Mouse (Mus musculus) thymus, postnatal 14 days (tissue): Measurements from ENCODE around the gene A4galt.
"Not testable (repeated sequence)": the region's sequence is repeated elsewhere in the genome, so short reads cannot be mapped to it uniquely, and the experiment has no call there.

Source experiments
- DNase-seq: peaks from one replicate; pipeline ENCODE4 v3.0.0; 2021

Gene A4galt

GRCm38 (mm10) chr15:83251176-83252004 lies at the start of gene A4galt:
TSS of gene A4galt (minus strand) at chr15:83251774.
- no peak for DNase-seq

- no peak for DNase-seq
Observed at GRCm38 (mm10) chr15:83299916-83300582, 48.5 kb upstream of the A4galt start.

GRCm38 (mm10) chr15:83299450-83299849 lies 47.9 kb upstream of the A4galt start:
- DNase-seq: no peak

GRCm38 (mm10) chr15:83298810-83299209 lies 47.2 kb upstream of the A4galt start:
- no peak for DNase-seq

- DNase-seq: no peak
Observed at GRCm38 (mm10) chr15:83298313-83298712, 46.7 kb upstream of the A4galt start.

GRCm38 (mm10) chr15:83296771-83297311 lies 45.3 kb upstream of the A4galt start:
- DNase-seq: peak; percentile 24

- no peak for DNase-seq
Observed at GRCm38 (mm10) chr15:83296050-83296449, 44.5 kb upstream of the A4galt start.

- DNase-seq: no peak
Observed at GRCm38 (mm10) chr15:83294954-83295353, 43.4 kb upstream of the A4galt start.

- DNase-seq: no peak
Observed at GRCm38 (mm10) chr15:83293706-83294645, 42.4 kb upstream of the A4galt start.

GRCm38 (mm10) chr15:83293144-83293543 lies 41.6 kb upstream of the A4galt start:
- no peak for DNase-seq

GRCm38 (mm10) chr15:83292261-83293056 lies 40.9 kb upstream of the A4galt start:
- DNase-seq: no peak

GRCm38 (mm10) chr15:83290899-83291298 lies 39.3 kb upstream of the A4galt start:
- no peak for DNase-seq

- DNase-seq: no peak
Observed at GRCm38 (mm10) chr15:83284828-83285227, 33.3 kb upstream of the A4galt start.

- no peak for DNase-seq
Observed at GRCm38 (mm10) chr15:83282397-83282796, 30.8 kb upstream of the A4galt start.

- no peak for DNase-seq
Observed at GRCm38 (mm10) chr15:83281303-83281702, 29.7 kb upstream of the A4galt start.

GRCm38 (mm10) chr15:83278579-83278978 lies 27.0 kb upstream of the A4galt start:
- DNase-seq: no peak

- DNase-seq: no peak
Observed at GRCm38 (mm10) chr15:83277451-83277850, 25.9 kb upstream of the A4galt start.

- not testable (repeated sequence) for DNase-seq
Observed at GRCm38 (mm10) chr15:83274237-83274636, 22.7 kb upstream of the A4galt start.

- no peak for DNase-seq
Observed at GRCm38 (mm10) chr15:83273017-83273416, 21.4 kb upstream of the A4galt start.

GRCm38 (mm10) chr15:83271221-83271620 lies 19.6 kb upstream of the A4galt start:
- DNase-seq: not testable (repeated sequence)

GRCm38 (mm10) chr15:83269985-83270384 lies 18.4 kb upstream of the A4galt start:
- DNase-seq: not testable (repeated sequence)

GRCm38 (mm10) chr15:83268428-83268827 lies 16.9 kb upstream of the A4galt start:
- not testable (repeated sequence) for DNase-seq
